Mouse (Mus musculus) embryonic fibroblast, embryonic 13.5 days (primary cell): ENCODE results near the gene Usp5.

Experiments used
- CTCF ChIP-seq: IDR thresholded peaks from 2 replicates; pipeline ENCODE4 v1.5.1; 2011; ENCODE audit warnings: mild to moderate bottlenecking, control low read depth, low read length, moderate library complexity, borderline replicate concordance; ENCODE audit not compliant: insufficient read depth
- POLR2A ChIP-seq: IDR thresholded peaks from 2 replicates; pipeline ENCODE4 v1.6.1; 2011; ENCODE audit warnings: low read depth, mild to moderate bottlenecking, control low read depth, low read length, moderate library complexity

GRCm38 (mm10) chr6:124782436-124782835 is 46.8 kb downstream of the Usp5 start:
- no peak for TF ChIP-seq POLR2A
- no peak for TF ChIP-seq CTCF
